Mouse (Mus musculus) megakaryocyte, embryonic 14.5 days (primary cell): ENCODE data around the gene Inka2. TPM values are rescaled to one million over a fixed set of nuclear protein-coding genes. Genes with fewer than 3 reads are reported as not detected.

Experiments
- H3K27me3 ChIP-seq: replicated peaks from 2 replicates; pipeline ENCODE3; 2012; ENCODE audit warnings: inconsistent platforms
- H3K36me3 ChIP-seq: replicated peaks from 2 replicates; pipeline ENCODE3; 2012; ENCODE audit warnings: low read length, inconsistent platforms, mixed read lengths
- H3K4me1 ChIP-seq: 2 replicates; pipeline ENCODE4 v1.6.1; 2012; ENCODE audit warnings: inconsistent platforms
- H3K4me3 ChIP-seq: replicated peaks from 2 replicates; pipeline ENCODE3; 2012; ENCODE audit warnings: moderate library complexity, mild to moderate bottlenecking, inconsistent platforms
- H3K9me3 ChIP-seq: 2 replicates; pipeline ENCODE4 v1.6.1; 2012; ENCODE audit warnings: inconsistent platforms
- FLI1 ChIP-seq: IDR thresholded peaks from 2 replicates; pipeline ENCODE4 v1.6.1; 2012; ENCODE audit warnings: low read length, inconsistent platforms, mixed read lengths
- GATA1 ChIP-seq: IDR thresholded peaks from 3 replicates; pipeline ENCODE4 v1.6.1; 2012; ENCODE audit warnings: mixed read lengths, low read length, inconsistent platforms, borderline replicate concordance
- polyA plus RNA-seq: library from polyadenylated mRNA; stranded (reverse); fragments of >175 nt; gene quantifications from 2 replicates; pipeline ENCODE4 v1.2.3, GENCODE M21; 2012; ENCODE audit warnings: low replicate concordance; ENCODE audit not compliant: insufficient read depth

Gene Inka2
- polyA plus RNA-seq, 1 experiment = 4.4 TPM

DNA sequence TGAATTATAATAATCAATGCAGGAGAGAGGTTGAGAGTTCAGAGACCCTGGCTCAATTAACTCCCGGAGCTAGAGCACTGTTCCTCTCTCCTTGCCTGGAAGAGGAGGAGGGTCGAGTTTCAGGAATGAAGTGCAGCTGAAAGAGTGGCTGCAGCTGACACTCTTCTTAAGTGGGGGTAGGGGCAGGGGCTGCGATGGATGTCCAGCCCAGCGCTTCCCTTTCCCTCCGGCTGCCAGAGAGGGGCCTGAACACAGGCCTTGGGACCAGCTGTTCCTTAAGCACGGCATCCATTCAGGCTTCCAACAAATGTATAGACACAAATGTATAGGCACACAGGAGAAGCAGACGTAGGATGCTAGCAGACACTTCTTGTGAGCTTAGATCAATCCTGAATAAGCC is 3.2 kb downstream of the Inka2 start:
- peaks cover 19% of the 10 kb centered on the region for H3K27me3 ChIP-seq

GRCm38 (mm10) chr3:105710246-105710645 is 5.8 kb downstream of the Inka2 start:
- H3K27me3 ChIP-seq = peaks cover 15% of the 10 kb centered on the region
- H3K4me3 ChIP-seq = no peak overlapping the region
- H3K36me3 ChIP-seq = peaks cover 78% of the 10 kb centered on the region
- TF ChIP-seq GATA1 = no peak
- no peak for TF ChIP-seq FLI1
- H3K9me3 ChIP-seq = no peaks in the 10 kb centered on the region
- peaks cover 92% of the 10 kb centered on the region for H3K4me1 ChIP-seq

More for the DNA sequence above, 3.2 kb downstream of the Inka2 start:
- peaks cover 55% of the 10 kb centered on the region for H3K36me3 ChIP-seq
- H3K4me3 ChIP-seq = peak overlapping the region; percentile 50
- peaks cover 92% of the 10 kb centered on the region for H3K4me1 ChIP-seq
- TF ChIP-seq GATA1 (no peak), FLI1 (no peak)
- H3K9me3 ChIP-seq = no peaks in the 10 kb centered on the region

DNA sequence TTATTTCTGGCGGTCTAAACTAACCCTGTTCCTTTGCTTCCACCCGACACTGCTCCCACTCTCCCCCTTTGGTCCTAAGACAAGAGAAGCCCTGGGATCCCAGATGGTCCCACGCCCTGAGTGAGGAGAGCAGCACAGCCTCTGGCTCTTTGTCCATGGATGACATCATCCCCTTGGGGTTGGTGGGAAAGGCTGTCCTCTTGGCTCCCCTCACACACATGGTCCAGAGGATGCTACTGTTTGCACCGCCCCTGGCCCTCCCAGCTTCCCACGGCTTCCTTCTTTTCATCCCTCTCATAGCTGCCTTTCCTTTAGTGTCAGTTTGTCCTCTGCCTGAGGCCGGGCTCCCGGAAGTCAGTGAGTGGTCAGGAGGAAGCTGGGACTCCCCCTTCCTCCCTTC is 7.3 kb downstream of the Inka2 start:
- Histone ChIP-seq H3K36me3 (peaks cover 87% of the 10 kb centered on the region), H3K27me3 (peaks cover 4% of the 10 kb centered on the region), H3K4me3 (peak overlapping the region; percentile 53), H3K9me3 (no peaks in the 10 kb centered on the region), H3K4me1 (peaks cover 83% of the 10 kb centered on the region)
- no peak for TF ChIP-seq GATA1
- no peak for TF ChIP-seq FLI1

GRCm38 (mm10) chr3:105712827-105713226 is 8.4 kb downstream of the Inka2 start:
- TF ChIP-seq FLI1 (no peak), GATA1 (no peak)
- Histone ChIP-seq H3K27me3 (peaks cover 2% of the 10 kb centered on the region), H3K4me3 (no peak overlapping the region), H3K9me3 (no peaks in the 10 kb centered on the region), H3K36me3 (peaks cover 86% of the 10 kb centered on the region), H3K4me1 (peaks cover 72% of the 10 kb centered on the region)

- H3K9me3 ChIP-seq = no peaks in the 10 kb centered on the region
- H3K4me1 ChIP-seq = peaks cover 70% of the 10 kb centered on the region
- TF ChIP-seq FLI1 (no peak), GATA1 (no peak)
- H3K36me3 ChIP-seq = peaks cover 92% of the 10 kb centered on the region
- peaks cover 1% of the 10 kb centered on the region for H3K27me3 ChIP-seq
- H3K4me3 ChIP-seq = no peak overlapping the region
Observed at GRCm38 (mm10) chr3:105714091-105714819, 9.9 kb downstream of the Inka2 start.

DNA sequence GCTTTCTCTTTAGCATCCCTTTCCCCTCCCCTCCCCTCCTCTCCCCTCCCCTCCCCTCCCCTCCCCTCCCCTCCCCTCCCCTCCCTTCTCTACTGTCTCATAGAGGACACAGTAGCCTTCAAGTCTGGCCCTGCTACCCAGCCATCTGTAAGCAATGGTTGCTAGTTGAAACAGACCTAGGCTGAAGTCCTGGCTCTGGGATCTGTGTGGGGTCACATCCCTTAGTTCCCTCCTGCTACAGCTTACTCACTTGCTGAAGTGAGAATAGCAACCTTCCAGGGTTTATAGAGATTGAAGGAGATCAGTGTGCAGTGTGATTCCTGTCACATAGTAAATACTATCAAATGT is 10.4 kb downstream of the Inka2 start:
- Histone ChIP-seq H3K27me3 (no peaks in the 10 kb centered on the region), H3K9me3 (no peaks in the 10 kb centered on the region), H3K4me1 (peaks cover 71% of the 10 kb centered on the region), H3K4me3 (no peak overlapping the region), H3K36me3 (peaks cover 89% of the 10 kb centered on the region)
- no peak for TF ChIP-seq GATA1
- no peak for TF ChIP-seq FLI1

GRCm38 (mm10) chr3:105716353-105717000 is 12.1 kb downstream of the Inka2 start:
- Histone ChIP-seq H3K27me3 (no peaks in the 10 kb centered on the region), H3K4me3 (no peak overlapping the region), H3K36me3 (peaks cover 72% of the 10 kb centered on the region), H3K9me3 (no peaks in the 10 kb centered on the region), H3K4me1 (peaks cover 70% of the 10 kb centered on the region)
- TF ChIP-seq FLI1 (no peak), GATA1 (no peak)

DNA sequence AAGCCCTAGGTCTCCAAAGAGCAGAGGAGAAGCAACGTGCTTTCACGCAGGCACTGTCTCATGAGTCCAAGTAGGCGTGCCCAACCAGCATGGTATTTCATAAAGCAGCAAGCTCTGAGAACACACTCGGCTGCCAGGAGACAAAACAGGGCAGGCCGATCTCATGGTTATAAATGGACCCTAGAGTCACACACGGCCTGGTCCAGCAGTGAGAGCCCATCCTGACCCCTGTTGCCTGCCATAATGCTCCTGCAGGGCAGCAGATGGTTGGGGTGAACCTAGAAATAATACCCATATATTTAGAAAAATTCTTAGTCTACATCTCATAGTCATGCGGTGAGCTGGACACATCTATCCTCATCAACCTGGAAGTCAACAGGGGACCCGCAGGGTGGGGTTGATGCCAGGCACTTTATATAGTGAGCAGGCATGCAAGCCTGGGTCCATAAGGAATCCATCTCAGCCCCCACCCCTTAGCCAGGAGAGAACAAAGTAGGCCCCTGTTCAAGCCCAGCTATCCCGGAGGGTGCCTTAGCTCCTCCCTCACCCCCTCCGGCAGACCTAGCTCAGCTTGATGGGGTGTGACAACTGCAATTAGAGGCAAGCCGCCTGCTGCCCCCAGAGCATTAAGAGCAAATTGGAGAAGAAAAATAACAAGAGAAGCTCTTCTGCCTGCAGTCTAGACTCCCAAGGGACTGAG is 13.6 kb downstream of the Inka2 start:
- Histone ChIP-seq H3K36me3 (peaks cover 61% of the 10 kb centered on the region), H3K27me3 (no peaks in the 10 kb centered on the region), H3K4me3 (no peak overlapping the region), H3K4me1 (peaks cover 73% of the 10 kb centered on the region), H3K9me3 (no peaks in the 10 kb centered on the region)
- TF ChIP-seq FLI1 = no peak
- no peak for TF ChIP-seq GATA1

- H3K27me3 ChIP-seq = no peaks in the 10 kb centered on the region
- peaks cover 60% of the 10 kb centered on the region for H3K36me3 ChIP-seq
- no peak for TF ChIP-seq GATA1
- TF ChIP-seq FLI1 = no peak
- peaks cover 70% of the 10 kb centered on the region for H3K4me1 ChIP-seq
- no peak overlapping the region for H3K4me3 ChIP-seq
- no peaks in the 10 kb centered on the region for H3K9me3 ChIP-seq
Observed at GRCm38 (mm10) chr3:105718746-105719145, 14.3 kb downstream of the Inka2 start.

- peaks cover 61% of the 10 kb centered on the region for H3K36me3 ChIP-seq
- no peaks in the 10 kb centered on the region for H3K9me3 ChIP-seq
- TF ChIP-seq GATA1 (no peak), FLI1 (no peak)
- no peaks in the 10 kb centered on the region for H3K27me3 ChIP-seq
- peaks cover 64% of the 10 kb centered on the region for H3K4me1 ChIP-seq
- H3K4me3 ChIP-seq = no peak overlapping the region
Observed at GRCm38 (mm10) chr3:105719979-105720378, 15.6 kb downstream of the Inka2 start.
